Mouse (Mus musculus): Measurements from ENCODE around the gene Mrps11.

The Mrps11 gene

DNA sequence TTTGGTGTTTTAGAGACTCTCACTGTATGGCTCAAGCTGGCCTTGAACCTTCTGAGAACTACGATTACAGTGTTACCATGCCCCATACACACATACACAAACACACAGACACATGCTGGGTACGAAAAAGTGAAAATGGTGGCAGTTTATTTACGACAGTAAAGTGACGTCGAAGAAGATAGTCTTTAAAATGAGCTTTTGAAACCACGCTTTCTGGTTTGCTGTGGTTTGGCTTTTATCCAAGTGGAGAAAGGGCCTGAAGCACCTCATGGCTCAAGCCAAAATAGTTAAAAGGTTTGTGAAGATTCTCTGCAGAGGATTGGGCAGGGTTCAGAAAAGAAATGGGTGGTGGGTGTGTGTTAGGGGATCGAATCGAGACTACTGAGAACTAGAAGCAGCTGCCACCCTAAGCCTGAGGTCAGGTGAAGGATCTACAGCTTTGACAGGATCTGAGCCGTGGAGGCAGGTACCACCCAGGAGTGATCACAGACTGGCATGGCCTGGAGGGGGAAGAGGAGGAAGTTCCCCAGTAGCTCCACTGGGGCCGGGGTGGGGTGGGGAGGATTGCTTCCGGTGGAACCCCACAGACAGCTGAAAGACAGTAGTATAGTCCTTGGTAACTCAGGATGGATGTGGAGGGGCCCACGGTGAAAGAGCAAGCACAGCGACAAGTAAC is 11.1 kb downstream of the Mrps11 start:
- no peak for DNase-seq (ENCODE audit: low spot score)

DNA sequence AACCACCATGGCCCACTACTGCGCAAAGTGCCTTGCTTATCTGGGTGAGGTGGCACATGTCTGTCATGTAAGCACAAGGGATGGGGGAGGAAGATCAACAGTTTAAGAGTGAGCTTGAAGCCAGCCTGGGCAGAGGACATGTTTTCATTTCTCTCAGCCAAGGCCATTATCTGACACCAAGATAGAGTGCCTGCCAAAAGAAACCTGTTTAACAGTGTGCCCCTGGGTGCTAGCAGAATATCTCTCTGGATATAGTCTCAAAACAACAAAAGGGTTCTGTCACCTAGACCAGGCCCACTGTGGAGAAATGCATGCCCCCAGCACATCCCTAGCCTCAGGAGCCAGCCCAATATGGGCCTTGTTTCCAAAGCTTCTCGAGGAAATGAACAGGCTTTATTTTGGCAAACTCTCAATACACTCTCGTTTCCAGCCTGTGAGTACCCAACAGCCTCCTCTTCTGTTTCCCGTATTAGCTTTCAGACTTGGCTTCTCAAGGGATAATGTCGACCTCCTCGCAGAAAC is 11.7 kb downstream of the Mrps11 start:
- no peak for DNase-seq (ENCODE audit: low spot score)

DNA sequence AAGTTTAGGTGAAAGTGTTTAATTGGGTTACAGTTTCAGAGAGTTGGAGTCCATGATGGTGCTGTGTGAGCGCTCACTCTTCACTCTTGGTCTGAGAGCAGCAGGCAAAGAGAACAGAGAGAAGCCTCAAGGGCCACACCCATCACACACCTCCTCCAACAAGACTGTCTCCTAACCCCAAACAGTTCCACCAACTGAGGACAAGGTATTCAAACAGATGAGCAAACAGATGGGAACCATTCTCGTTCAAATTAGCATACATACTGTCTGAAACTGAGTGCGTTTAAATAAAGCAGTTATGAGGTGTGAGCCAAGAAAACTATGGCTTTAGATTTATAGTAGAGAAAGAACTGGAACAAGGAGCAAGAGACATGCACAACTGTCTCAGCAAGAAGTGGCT is 13.7 kb downstream of the Mrps11 start:
- no peak for DNase-seq (ENCODE audit: low spot score)

DNA sequence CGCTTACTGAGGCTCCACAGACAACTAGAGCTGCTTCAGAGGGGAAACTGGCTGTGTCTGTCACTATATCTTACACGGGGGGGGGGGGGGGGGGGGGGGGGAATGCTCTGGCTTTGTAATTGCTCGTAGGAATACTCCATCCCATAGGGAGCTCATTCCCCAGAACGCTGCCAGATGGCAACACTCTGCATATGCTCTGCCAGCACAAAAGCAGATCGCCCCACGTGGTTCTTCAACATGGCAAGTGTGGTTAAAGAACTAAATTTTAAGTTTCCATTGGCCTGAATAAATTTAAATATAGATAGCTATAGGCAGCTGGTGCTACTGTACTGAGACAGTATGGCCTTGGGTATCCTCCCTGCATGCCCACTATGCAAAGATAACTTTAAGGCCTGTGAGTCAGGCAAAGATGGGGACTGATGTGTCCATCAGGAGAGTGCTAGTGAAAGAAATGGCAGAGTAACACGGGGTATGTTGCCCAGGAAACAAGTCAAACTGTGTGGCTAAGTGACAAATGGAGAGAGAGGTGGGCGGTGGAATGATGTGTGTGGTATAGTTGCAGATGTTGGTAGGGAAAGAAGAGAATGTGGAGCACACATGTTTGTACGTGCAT is 15.0 kb downstream of the Mrps11 start:
- DNase-seq (ENCODE audit: low spot score), result no peak

DNA sequence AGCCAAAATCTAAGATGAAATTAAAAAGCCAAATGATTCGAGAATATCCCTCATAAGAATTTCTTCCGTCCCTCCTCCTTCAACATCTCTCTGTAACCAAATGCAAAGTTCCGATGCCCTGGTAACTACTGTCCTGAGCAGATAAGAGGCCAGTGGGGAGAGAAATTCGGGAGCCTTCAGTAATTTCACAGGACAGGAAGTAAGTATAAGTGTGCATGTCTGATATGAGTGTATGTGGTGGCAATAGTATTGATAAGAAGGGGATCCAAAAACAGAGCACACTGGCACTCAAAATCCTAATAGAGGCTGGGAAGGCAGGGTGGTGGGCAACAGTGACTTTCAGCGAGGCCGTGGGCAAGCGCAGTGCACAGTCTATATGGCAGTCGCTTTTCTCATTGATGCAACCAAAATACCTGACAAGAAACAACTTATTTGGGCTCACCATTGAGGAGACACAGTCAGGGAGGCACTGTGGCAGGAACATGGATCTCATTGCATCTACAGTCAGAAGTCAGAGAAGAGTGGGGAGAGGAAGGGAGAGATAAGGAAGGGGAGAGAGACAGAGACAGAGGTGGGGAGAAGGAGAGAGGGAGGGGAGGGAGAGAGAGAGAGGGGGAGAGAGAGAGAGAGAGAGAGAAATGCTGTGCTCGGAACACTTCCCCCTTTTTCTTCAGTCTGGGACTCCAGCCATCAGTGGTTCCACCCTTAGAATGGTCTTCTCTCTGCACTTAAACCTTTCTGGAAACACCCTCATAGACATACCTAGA is 17.0 kb downstream of the Mrps11 start:
- no peak for DNase-seq (ENCODE audit: low spot score)

DNA sequence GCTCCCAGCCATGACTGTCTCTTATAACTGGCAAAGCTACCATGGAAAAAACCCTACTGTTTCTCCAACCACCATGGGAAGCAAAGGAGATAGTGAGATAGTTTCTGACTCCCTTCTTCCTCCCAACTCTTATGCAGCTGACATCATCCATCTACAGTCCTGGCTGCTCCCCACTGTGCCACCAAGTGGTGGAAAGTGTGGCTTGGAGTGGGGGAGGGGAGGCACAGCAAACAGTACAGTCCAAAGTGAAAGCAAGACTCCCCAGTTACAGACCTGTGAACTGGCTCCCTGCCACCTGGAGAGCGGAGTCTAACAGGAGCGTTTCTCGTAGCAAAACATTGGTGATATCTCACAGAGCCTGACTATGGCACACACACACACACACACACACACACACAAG is 20.9 kb downstream of the Mrps11 start:
- no peak for DNase-seq (ENCODE audit: low spot score)

DNA sequence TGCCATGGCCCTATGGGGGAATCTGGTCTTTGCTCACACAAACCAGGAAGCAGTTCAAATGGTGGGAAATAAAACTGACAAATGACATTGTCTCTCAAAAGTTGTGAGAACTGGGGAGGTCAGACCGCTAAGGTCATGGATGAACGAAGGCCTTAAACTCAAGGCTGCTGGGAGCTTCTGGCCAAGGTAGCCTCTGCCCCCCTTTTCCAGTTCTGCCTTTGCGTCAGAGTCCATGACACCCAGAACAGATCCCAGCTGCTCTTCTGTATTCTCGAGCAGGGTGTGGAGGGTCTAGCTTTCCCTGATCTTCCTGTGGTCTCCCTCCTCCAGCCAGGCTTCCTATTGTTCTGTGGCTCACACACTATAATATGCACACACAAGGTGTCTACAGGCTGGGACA is 24.3 kb downstream of the Mrps11 start:
- no peak for DNase-seq (ENCODE audit: low spot score)

DNA sequence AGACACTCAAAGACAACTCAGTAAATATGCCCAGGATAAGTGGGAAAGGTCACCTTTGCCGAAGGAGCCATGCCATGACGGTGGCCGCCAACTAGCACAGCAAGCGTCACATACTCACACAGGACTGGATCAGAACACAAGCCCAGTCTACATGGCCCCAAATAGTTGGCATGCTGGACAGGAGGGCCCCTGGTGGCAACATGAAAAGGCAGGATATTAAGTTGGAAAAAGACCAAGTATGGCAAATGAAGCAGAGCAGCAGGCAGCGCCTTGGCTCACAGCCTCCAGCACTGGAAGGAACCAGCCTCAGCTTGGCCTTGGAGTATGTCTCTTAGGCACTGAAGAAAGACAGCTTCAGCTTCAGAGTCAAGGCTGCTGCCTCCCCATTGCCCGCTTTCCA is 30.9 kb downstream of the Mrps11 start:
- DNase-seq (ENCODE audit: low spot score), result no peak

DNA sequence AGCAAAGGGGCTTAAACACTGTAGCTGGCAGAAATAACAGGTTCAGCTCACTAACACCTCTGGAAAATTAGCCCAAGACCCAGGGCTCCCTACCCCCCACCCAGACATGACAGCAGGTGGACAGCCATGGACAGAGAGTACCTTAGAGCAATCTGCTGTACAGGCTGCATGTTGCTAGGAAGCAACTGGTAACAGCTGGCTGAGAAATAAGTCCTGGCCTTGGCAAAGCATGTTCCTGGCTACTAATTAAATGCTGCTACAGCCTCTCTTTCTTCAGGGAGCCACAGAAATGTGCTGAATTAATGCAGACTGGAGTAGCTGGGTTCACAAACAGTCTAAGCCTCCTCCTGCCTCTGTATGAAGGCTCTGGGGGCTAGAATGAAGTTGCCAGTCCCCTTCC is 31.8 kb downstream of the Mrps11 start:
- DNase-seq (ENCODE audit: low spot score), result no peak

DNA sequence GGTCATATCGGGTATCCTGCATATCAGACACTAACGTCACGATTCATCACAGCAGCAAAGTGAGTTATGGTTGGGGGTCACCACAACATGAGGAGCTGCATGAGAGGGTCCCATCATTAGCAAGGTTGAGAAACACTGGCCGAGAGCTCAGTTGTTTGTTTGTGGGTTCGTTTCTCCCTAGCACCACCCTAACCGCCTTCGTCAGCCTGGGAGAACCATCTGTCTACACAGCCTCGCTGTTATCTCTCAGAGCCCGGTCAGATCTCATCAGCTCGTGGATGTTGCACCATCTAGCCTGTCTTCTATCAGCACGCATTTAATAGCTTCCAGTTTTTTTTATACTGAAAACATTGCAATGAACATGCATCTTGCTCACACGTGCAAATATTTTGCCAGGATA is 35.4 kb downstream of the Mrps11 start:
- no peak for DNase-seq (ENCODE audit: low spot score)

DNA sequence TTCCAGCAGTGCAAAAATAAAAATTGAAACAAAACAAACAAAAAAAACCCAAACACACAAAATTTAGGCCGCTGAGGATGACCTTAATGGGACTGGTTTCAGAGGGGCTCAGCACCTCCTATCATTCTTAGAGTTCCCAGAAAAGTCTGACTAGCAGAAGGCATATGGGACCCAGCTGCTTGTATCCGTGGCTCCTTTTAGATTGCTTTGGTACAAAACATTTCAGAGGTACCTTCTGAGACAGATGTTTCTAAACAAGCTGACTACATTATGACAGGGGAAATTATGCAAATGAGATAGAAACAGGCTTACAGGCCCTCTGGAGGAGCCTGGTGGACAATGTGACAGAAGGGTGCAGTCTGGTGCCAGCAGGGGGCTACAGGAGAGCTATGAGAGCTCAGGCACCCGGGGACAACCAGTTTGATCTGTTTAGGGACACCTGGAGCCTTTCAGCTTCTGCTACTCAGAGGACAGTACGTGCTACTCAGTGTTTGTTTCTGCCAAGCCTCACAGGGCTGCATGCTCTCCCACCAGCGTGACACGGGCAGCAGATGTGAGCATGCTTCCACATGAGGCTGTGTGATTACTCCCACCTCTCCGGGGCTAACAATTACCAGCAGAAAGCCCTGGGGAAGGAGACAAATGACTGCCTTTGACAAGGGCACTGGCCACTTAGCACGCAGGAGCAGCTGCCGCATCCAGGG is 43.9 kb downstream of the Mrps11 start:
- DNase-seq (ENCODE audit: low spot score), result no peak

DNA sequence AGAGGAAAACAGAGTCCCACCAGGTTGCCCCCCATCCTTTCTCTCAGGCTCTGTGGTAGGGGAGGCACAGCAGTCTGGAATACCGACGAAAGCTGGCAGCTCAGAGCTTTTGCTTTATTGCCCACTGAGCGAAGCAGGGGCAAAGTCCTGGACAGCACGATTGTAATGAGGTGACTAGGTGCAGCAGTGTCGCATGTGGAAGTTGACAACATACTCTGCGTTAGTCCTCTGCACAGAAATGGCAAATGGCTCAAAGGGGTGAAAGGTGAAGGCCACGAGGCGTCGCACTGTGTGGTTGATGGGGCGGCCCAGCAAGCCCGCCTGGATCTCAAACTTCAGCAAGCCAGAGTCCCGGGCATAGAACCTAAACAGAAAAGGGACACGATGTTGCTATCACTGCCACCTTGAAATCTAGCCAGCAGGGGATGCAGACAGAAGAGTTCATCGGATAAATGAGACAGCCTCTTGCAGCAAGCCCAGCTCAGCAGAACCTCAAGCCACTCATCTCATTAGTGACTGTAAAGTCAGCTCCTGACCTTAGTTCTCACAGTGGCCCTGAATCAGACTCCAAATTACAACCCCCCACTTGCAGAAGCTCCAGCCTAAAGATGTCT is 44.9 kb downstream of the Mrps11 start:
- DNase-seq (ENCODE audit: low spot score), result no peak

DNA sequence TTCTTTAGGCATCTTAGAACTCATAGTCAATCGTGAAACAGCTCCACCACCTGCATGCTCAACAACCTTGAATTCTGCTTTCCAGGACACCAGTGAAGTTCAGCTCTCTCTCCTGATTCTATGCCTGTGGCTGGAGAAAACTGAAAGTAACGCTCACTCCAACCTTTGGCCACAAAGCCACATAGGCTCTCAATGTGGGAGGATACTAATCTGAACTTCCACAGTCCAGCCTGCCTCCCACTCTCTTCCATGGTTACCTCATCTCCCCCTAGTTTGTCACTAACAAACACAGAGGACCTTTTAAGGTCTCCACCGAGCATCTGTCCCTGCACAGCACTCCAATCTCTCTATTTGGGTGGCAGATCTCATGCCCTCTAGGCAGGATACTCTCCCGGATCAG is 52.7 kb downstream of the Mrps11 start:
- DNase-seq (ENCODE audit: low spot score), result no peak

DNA sequence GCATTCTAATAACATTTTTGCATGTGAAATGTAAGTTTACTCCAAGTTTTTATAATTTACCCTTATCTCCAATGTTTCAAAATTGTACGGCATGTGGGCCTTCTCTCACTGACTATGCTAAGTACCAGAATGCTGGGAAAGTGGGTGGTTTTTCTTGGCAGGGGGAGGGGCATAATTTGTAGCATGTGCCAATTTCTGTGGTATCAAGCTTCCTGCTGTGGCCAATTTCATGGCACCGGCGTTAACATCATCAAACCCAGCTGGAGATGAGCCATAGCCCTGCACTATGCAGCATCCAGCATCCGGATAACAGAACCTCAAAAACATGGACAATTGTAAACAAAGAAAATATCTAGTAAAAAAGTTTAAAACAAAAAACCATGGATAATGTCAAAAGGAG is 54.3 kb downstream of the Mrps11 start:
- DNase-seq (ENCODE audit: low spot score), result no peak

DNA sequence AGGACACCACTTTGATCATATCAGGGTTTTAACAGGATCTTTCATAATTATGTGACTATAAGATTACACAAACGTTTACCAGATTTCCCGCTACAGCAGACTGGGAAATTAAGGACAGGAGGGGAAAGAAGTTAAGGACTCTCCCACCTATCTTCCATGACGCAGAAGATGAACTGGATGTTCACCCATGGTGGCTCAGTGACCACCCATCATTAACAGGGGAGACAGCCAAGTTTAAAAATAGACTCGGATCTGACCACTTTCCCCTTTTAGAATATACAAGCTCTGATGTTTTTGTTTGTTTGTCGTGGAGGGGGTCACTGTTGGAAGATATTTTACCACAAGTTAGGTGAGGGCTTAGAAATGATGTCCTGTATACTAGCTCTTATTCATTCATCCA is 58.7 kb downstream of the Mrps11 start:
- DNase-seq (ENCODE audit: low spot score), result no peak
